Mouse (Mus musculus) heart, postnatal 36 days (tissue): Measurements from ENCODE around the gene Inhbb. TPM values are rescaled to one million over a fixed set of nuclear protein-coding genes. Genes with fewer than 3 reads are reported as not detected.

Experiments used
- DNase-seq, 2 experiments: peaks; one replicate each; pipeline ENCODE4 v3.0.0; 2021 to 2022
- intact Hi-C: fragments of 180-260 bp; cut with DNase I; formaldehyde crosslinking; loops from one replicate; pipeline ENCODE4 v1.15.1; 2025
- total RNA-seq, 2 experiments: library from RNA; stranded (reverse); gene quantifications; 2 replicates each; pipeline ENCODE4 v1.2.3; 2021

Inhbb gene
- total RNA-seq, 2 experiments from 2014 or later = 1.4 to 1.5 TPM

DNA sequence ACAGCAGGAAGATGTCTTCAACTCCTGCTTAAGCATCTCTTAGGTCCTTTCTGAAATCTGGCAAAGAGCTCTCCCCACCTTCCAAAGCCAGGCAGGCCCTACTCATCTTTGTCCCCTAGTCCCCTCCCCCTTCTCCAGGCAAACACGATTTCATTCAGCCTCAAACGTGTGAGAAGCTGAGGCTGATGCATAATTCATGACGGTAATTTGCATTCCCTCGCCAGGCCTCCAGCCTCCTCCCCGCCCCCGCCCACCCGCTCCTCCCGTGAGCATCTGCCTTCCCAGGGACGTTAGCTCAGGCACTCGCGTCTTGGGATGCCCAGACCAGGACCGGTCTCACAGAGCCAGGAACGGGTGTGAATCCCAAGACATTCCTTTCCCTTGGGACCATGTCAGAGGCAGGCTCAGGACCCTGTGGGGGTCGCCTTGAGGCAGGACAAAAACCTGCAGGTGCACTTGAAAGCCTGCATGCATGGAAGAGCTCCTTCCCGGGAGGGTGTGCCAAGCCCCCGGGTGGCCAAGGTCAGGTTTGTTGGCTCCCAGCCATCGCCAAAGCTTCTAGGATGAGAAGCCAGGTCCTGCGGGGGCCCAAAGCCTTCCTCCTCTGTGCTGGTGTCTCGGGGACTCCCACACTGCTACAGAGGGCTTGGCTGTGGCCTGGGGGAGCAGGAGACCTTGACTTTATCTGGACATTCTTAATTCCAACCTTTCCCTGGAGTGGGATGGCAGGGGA is 33.2 kb downstream of the Inhbb start:
- intact Hi-C loops = no loop called here
- no peak for DNase-seq

DNA sequence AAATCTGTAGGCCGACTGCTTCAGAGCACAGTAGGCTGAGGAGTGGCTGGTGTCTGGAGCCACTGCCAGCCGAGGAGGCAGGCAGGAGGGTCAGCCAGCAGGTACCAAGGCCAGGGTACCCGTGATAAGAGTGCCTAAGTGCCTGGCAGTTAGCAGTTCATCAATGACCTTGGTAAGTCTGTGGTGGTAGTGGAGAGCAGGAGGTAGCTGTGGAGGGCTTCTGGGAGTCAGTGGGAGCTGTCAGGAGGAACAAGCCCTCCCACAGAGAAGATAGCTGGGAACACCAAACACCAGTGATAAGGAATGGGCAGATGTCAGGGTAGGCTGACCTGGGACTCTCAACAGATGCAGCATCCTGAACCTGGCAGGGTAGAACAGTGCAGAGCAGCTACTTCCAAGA is 35.7 kb downstream of the Inhbb start:
- no peak for DNase-seq
- intact Hi-C loops = no loop called here

DNA sequence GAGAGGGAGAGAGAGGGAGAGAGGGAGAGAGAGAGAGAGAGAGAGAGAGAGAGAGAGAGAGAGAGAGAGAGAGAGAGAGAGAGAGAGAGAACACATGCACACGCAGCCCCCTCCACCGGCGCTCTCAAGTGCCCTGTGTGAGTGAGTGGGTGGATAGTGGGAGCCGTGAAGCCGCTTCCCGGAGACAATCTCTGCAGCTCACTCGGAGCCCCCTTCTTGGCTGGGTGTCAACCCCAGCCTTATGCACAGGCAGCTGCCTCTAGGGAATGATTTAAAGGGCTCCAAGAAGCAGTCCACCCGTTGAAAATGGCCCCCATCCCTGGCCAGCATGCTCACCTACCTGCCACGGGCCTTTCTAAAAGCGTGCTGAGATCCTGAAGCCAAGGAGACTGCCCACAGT is 38.1 kb downstream of the Inhbb start:
- intact Hi-C loops = no loop called here
- no peak for DNase-seq

DNA sequence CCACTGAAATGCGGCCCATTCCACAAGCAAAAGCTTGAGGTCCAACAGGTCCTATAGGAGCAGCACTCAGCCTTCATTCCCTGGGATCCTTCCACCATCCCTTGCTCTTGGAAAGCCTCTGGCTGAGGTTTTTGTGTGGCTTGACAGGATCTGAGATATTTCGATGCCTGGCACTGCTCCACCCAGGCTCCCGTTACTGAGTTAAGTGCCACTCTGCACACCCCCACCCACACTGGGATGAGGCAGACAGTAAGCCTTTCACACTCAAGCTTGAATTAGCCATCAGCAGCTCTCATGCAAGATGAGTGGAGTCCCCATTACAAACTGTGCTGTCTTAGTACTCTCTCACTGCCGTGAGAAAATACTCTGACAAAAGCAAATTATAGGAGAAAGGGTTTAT is 41.4 kb downstream of the Inhbb start:
- no peak for DNase-seq
- intact Hi-C loops = no loop called here

DNA sequence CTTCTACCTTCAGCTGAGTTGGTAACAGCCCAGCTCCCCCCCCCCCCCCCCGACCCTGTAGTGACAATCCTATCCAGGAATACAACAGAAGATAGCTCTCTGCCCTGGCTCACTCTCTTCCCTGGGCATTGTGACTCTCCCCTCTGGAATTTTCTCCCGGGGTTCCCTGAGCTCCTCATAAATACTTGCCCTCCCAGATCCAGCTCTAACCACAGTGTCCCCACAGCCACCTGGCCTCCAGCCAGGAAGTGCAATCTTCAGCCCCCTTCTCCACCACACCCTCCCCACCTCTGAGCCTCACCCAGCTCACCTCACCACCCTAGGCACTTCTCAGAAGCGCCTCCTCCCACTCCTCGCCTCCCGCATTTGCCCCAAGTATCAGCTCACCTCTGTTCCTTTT is 46.7 kb downstream of the Inhbb start:
- no peak for DNase-seq
- intact Hi-C loops = no loop called here

DNA sequence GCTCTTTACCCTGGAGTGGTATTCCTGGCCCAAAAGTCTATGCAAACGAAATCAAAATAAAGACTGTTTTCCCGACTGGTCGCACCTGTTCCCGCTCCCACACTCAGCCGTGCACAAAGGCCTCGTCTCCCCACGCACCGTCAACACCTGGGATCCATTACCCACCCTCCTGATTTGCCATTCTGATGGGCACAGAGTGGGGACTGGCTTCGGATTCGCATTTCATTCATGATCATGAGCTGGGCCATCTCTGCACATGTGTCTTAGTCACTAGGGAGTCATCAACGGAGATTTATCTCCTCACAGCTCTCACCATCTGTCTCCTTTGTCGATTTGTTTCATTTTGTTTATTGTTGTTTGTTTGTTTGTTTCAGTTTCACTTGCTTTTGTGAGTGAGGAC is 54.5 kb downstream of the Inhbb start:
- intact Hi-C loops = no loop called here
- no peak for DNase-seq

DNA sequence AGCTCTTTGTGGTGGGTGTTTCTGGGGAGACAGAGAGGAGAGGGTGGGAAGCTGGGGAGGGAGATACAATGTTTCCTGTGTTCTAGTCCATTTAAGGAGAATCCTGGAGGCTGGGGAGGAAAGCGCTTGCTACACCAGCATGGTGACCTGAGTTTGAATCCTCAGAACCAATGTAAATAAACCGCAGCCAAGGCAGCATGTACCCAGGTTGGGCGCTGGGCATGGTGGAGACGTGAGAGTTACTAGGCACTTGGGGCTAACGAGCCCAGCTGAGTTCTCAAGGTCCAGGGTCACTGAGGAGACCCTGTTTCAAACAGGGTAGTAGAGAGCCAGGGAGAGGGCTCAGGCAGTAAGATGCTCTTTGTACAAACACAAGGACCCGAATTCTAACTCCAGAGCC is 55.7 kb downstream of the Inhbb start:
- DNase-seq = no peak
- intact Hi-C loops = no loop called here

Other genes starting within 250 kb of the Inhbb start
- 10 to 100 TPM; 30.9 to 31.1 TPM for gene Ralb, start 82.5 kb upstream of the Inhbb start, total RNA-seq
- 10 to 100 TPM; 13.3 to 14.4 TPM for gene Tmem185b, start 103.9 kb upstream of the Inhbb start, total RNA-seq
- gene Epb41l5, start 226.8 kb upstream of the Inhbb start, total RNA-seq = 1 to 10 TPM; 3.5 to 7.2 TPM